Mouse (Mus musculus) CH12.LX (cell line): ENCODE measurements around the gene Ift74.

Source experiments
- CTCF ChIP-seq, 2 experiments: IDR thresholded peaks in 1 of 2; conservative IDR thresholded peaks in 1 of 2; 2 replicates each; pipeline ENCODE4 v1.5.1; 2011 to 2012; ENCODE audit warnings: low read depth in 2 of 2, low read length in 2 of 2, improper control_type of control experiment in 1 of 2, inconsistent platforms in 1 of 2, mild to moderate bottlenecking in 1 of 2, moderate library complexity in 1 of 2
- JUND ChIP-seq: conservative IDR thresholded peaks from 2 replicates; pipeline ENCODE4 v1.6.1; 2011; ENCODE audit warnings: low read depth, low read length, improper control_type of control experiment
- MAX ChIP-seq: IDR thresholded peaks from 2 replicates; pipeline ENCODE4 v1.6.1; 2011; ENCODE audit warnings: low read length, improper control_type of control experiment
- MEF2A ChIP-seq: IDR thresholded peaks from 2 replicates; pipeline ENCODE4 v1.6.1; 2014; ENCODE audit warnings: low read depth, mild to moderate bottlenecking, inconsistent platforms, low read length, improper control_type of control experiment, borderline replicate concordance
- POLR2A ChIP-seq: IDR thresholded peaks from 2 replicates; pipeline ENCODE4 v1.6.1; 2011; ENCODE audit warnings: low read depth, mild to moderate bottlenecking, improper control_type of control experiment, low read length
- USF1 ChIP-seq: IDR thresholded peaks from 2 replicates; pipeline ENCODE4 v1.6.1; 2014; ENCODE audit warnings: low read depth, mild to moderate bottlenecking, inconsistent platforms, low read length, improper control_type of control experiment
- ZKSCAN1 ChIP-seq: IDR thresholded peaks from 2 replicates; pipeline ENCODE4 v1.6.1; 2012; ENCODE audit warnings: low read depth, inconsistent platforms, low read length, improper control_type of control experiment, borderline replicate concordance

DNA sequence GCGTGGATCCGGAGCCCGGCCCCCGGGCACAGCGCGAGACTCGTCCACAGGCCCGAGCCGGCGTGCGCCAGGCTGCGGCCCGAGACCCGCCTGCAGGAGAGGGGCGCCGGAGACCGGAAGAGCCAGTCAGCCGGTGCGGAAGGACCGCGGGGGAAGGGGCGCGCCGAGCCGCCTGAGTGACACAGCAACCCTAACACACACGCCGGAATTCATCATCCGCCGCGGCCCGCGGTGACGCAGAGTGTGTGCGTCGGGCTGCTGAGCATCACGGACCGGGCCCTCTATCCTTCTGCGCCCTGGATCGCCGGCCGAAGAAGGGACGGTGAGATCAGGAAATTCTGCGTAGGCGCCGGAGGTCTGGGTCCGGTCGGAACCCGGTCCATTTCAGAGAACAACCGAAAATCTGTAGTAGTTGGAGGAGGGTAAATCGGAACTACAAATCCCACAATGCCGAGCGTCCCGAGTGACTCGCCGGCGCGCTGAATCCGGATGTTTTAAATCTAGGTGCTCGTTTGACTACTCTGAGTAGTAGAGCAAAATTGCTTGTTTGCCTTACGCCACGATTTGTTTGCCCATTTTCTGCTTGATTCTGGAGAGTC, 11.2 kb upstream of the Ift74 start, which contains the start of gene Plaa:
- TF ChIP-seq JUND = no peak
- peak; percentile 71 for TF ChIP-seq POLR2A
- no peak for TF ChIP-seq CTCF (conservative IDR thresholded peaks at IDR 0.05 in 1 of 2, IDR thresholded peaks at IDR 0.05 in 1 of 2; ENCODE audit: low read depth in 2 of 2, low read length in 2 of 2)
- TF ChIP-seq ZKSCAN1 = no peak
- no peak for TF ChIP-seq MAX
- TF ChIP-seq MEF2A = no peak
- peak; percentile 14 for TF ChIP-seq USF1
